Mouse (Mus musculus) thymus, adult 2 months (tissue): ENCODE results near the gene Pcgf6. TPM values are rescaled to one million over a fixed set of nuclear protein-coding genes. Genes with fewer than 3 reads are reported as not detected.

Experiments
- DNase-seq: peaks from one replicate; pipeline ENCODE4 v3.0.0; 2021
- H3K27ac ChIP-seq: fragments of 200-500 bp; 2 replicates; pipeline ENCODE4 v1.5.1; 2012; ENCODE audit warnings: low read length, control low read depth; ENCODE audit not compliant: control insufficient read depth, insufficient read depth
- H3K27me3 ChIP-seq: fragments of 200-500 bp; 2 replicates; pipeline ENCODE4 v1.6.1; 2012; ENCODE audit warnings: mild to moderate bottlenecking, low read length, moderate library complexity, mixed read lengths; ENCODE audit not compliant: control insufficient read depth, insufficient read depth
- H3K36me3 ChIP-seq: fragments of 200-500 bp; 2 replicates; pipeline ENCODE4 v1.6.1; 2012; ENCODE audit warnings: mild to moderate bottlenecking, low read length, moderate library complexity; ENCODE audit not compliant: control insufficient read depth, insufficient read depth
- H3K4me1 ChIP-seq: fragments of 200-500 bp; replicated peaks from 2 replicates; pipeline ENCODE4 v1.6.1; 2012; ENCODE audit warnings: low read length; ENCODE audit not compliant: control insufficient read depth, insufficient read depth
- H3K4me3 ChIP-seq: fragments of 200-500 bp; 2 replicates; pipeline ENCODE4 v1.5.1; 2012; ENCODE audit warnings: mild to moderate bottlenecking, low read length, control low read depth, moderate library complexity; ENCODE audit not compliant: control insufficient read depth, insufficient read depth
- CTCF ChIP-seq: fragments of 200-500 bp; IDR thresholded peaks from 2 replicates; pipeline ENCODE4 v1.5.1; 2012; ENCODE audit warnings: mild to moderate bottlenecking, control low read depth, low read length, moderate library complexity, borderline replicate concordance; ENCODE audit not compliant: control insufficient read depth, poor library complexity, insufficient read depth; ENCODE audit errors: extremely low read depth
- POLR2A ChIP-seq: fragments of 200-500 bp; IDR thresholded peaks from 2 replicates; pipeline ENCODE4 v1.6.1; 2012; ENCODE audit warnings: mild to moderate bottlenecking, low read length, control low read depth, moderate library complexity; ENCODE audit not compliant: control insufficient read depth, poor library complexity, insufficient read depth; ENCODE audit errors: extremely low read depth
- WGBS: fragments of 180-500 bp; shearing (Covaris S2); methylation state at CpG from one replicate; pipeline ENCODE4 v1.1.7; 2018; 5-methylcytosine and 5-hydroxymethylcytosine counted together
- polyA plus RNA-seq: library from polyadenylated mRNA; depleted of rRNA; stranded (reverse); fragments of >200 nt; gene quantifications from 2 replicates; pipeline ENCODE4 v1.2.3, GENCODE M21; 2012

Pcgf6 gene
- polyA plus RNA-seq, 1 experiment: 13.9 TPM

DNA sequence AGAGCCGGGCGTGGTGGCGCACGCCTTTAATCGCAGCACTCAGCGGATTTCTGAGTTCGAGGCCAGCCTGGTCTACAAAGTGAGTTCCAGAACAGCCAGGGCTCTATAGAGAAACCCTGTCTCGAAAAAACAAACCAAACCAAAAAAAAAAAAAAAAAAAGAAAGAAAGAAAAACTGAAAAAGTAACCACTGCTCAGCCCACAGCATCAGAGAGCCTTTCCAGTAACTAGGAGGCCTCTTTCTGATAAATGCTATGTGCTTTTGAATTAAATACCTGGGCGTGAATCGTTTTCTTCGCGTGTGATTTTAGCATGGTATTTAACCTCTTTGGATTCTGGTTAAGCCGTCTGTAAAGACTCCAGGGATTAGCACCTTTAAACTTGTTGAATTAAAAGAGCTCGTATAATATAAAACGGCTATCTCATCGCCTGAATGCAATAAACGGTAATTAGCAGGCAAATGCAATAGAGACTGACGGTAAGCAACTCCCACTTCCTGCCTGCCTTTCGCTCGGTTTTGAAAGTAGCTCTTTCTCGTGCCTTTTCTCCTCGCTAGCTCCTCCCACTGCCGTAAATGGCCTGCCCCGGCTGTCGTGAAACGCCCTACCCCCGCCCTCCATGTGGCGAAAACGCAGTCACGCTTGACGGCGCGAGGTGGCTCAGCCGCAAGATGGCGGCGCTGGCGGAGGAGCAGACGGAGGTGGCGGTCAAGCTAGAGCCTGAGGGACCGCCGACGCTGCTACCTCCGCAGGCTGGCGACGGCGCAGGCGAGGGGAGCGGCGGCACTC is 16.6 kb upstream of the Pcgf6 start, which contains the start of gene Taf5:
Gene Taf5 (plus strand): TSS at position 651 of the 787 bp plus-strand sequence.
- Histone ChIP-seq H3K27me3 (no peaks in the 10 kb centered on the region), H3K36me3 (peaks cover 8% of the 10 kb centered on the region; the same call in 1 of the 2 replicates), H3K4me1 (peaks cover 4% of the 10 kb centered on the region), H3K4me3 (peak within 1 kb of the TSS; percentile 70), H3K27ac (peak within 1 kb of the TSS; percentile 54)
- TF ChIP-seq CTCF (peak; percentile 56; the same call in 1 of the 2 replicates), POLR2A (peak; percentile 98)
- 9% methylated on average over 49 of the region's 49 CpGs for WGBS
- DNase-seq: peak; percentile 99

- WGBS: 93% methylated on average over 3 of the region's 3 CpGs
- Histone ChIP-seq H3K4me1 (peaks cover 4% of the 10 kb centered on the region), H3K4me3 (no peak overlapping the region), H3K36me3 (peaks cover 2% of the 10 kb centered on the region; the same call in 1 of the 2 replicates), H3K27ac (no peak overlapping the region), H3K27me3 (no peaks in the 10 kb centered on the region; the same call in 1 of the 2 replicates)
- no peak for DNase-seq
- TF ChIP-seq CTCF: no peak
- no peak for TF ChIP-seq POLR2A
Observed at GRCm38 (mm10) chr19:47065860-47066259, 15.2 kb upstream of the Pcgf6 start.

GRCm38 (mm10) chr19:47057684-47058083 is 7.0 kb upstream of the Pcgf6 start:
- Histone ChIP-seq H3K4me3 (no peak overlapping the region), H3K36me3 (no peaks in the 10 kb centered on the region), H3K27me3 (no peaks in the 10 kb centered on the region; the same call in 1 of the 2 replicates), H3K27ac (no peak overlapping the region), H3K4me1 (no peaks in the 10 kb centered on the region)
- WGBS: 80% methylated on average over 1 of the region's 1 CpGs
- TF ChIP-seq CTCF (no peak), POLR2A (no peak)
- no peak for DNase-seq

- TF ChIP-seq CTCF (no peak), POLR2A (no peak)
- WGBS: 81% methylated on average over 4 of the region's 4 CpGs
- no peak for DNase-seq
- Histone ChIP-seq H3K4me3 (no peak overlapping the region), H3K36me3 (no peaks in the 10 kb centered on the region), H3K4me1 (peaks cover 6% of the 10 kb centered on the region), H3K27me3 (no peaks in the 10 kb centered on the region), H3K27ac (no peak overlapping the region)
Observed at GRCm38 (mm10) chr19:47053471-47053870, 2.8 kb upstream of the Pcgf6 start.

- no peak for DNase-seq
- Histone ChIP-seq H3K4me1 (peaks cover 6% of the 10 kb centered on the region), H3K4me3 (no peak overlapping the region), H3K36me3 (no peaks in the 10 kb centered on the region), H3K27ac (no peak overlapping the region), H3K27me3 (no peaks in the 10 kb centered on the region)
- TF ChIP-seq POLR2A (no peak), CTCF (no peak)
- 78% methylated on average over 4 of the region's 4 CpGs for WGBS
Observed at GRCm38 (mm10) chr19:47052927-47053326, 2.2 kb upstream of the Pcgf6 start.

DNA sequence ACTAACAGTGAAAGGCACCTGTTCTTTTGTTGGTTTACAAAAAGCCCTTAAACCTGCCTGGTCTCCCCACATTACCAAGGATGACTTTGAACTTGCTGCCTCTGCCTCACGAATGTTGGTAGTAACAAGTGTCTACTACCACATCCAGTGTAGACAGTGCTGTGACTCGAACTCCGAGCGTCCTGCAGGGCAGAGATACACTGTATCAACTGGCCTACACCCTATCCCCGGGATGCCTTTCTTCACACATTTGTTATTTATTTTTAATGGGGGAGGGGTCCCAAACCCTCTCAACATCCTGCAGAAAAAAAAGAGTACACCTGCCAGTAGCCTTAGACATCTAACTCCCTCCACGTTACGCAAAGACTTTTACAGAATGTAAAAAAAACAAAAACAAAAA is 866 bp downstream of the Pcgf6 start:
- Histone ChIP-seq H3K27ac (no peak overlapping the region), H3K27me3 (no peaks in the 10 kb centered on the region), H3K4me3 (peak overlapping the region; percentile 83), H3K4me1 (peaks cover 6% of the 10 kb centered on the region), H3K36me3 (peaks cover 3% of the 10 kb centered on the region; the same call in 1 of the 2 replicates)
- WGBS: 6% methylated on average over 7 of the region's 7 CpGs
- DNase-seq: no peak
- TF ChIP-seq CTCF (no peak), POLR2A (no peak)

- Histone ChIP-seq H3K4me3 (no peak overlapping the region), H3K36me3 (peaks cover 3% of the 10 kb centered on the region; the same call in 1 of the 2 replicates), H3K27me3 (no peaks in the 10 kb centered on the region), H3K27ac (no peak overlapping the region), H3K4me1 (peaks cover 6% of the 10 kb centered on the region)
- TF ChIP-seq POLR2A (no peak), CTCF (no peak)
- no peak for DNase-seq
- WGBS: 83% methylated on average over 4 of the region's 4 CpGs
Observed at GRCm38 (mm10) chr19:47049061-47049460, 1.6 kb downstream of the Pcgf6 start.
